Mouse (Mus musculus): ENCODE data around the gene Gpr18.

GRCm38 (mm10) chr14:121947201-121947760 is 31.7 kb upstream of the Gpr18 start:
- TF ChIP-seq CTCF (IDR thresholded peaks at IDR 0.05; ENCODE audit: insufficient read depth, low read length) (no peak), POLR2A (IDR thresholded peaks at IDR 0.05; ENCODE audit: borderline replicate concordance, extremely low read depth, low read depth, low read length) (no peak)
